Mouse (Mus musculus) stomach, embryonic 14.5 days (tissue): Measurements from ENCODE around the gene Alk. TPM values are rescaled to one million over a fixed set of nuclear protein-coding genes. Genes with fewer than 3 reads are reported as not detected.

ENCODE experiments used
- ATAC-seq: fragments of 200-750 bp; cut with Nextera tagmentation; 2 replicates; pipeline ENCODE4 v1.8.0; 2017; ENCODE audit warnings: low read depth, moderate TSS enrichment; ENCODE audit not compliant: insufficient number of reproducible peaks, insufficient read depth, low FRiP score
- H3K27ac ChIP-seq: fragments of 300-500 bp; sonication (generic); 2 replicates; pipeline ENCODE4 v1.5.1; 2014; ENCODE audit warnings: mild to moderate bottlenecking, low read length, moderate library complexity, mixed read lengths
- H3K27me3 ChIP-seq: fragments of 300-500 bp; sonication (generic); 2 replicates; pipeline ENCODE4 v1.6.1; 2014; ENCODE audit warnings: low read length, control low read depth, mixed read lengths; ENCODE audit not compliant: control insufficient read depth, insufficient read depth
- H3K36me3 ChIP-seq: fragments of 300-500 bp; sonication (generic); 2 replicates; pipeline ENCODE4 v1.6.1; 2014; ENCODE audit warnings: mild to moderate bottlenecking, control low read depth, low read length, moderate library complexity, mixed read lengths; ENCODE audit not compliant: control insufficient read depth, insufficient read depth
- H3K4me1 ChIP-seq: fragments of 300-500 bp; sonication (generic); 2 replicates; pipeline ENCODE4 v1.6.1; 2014; ENCODE audit warnings: low read length, control low read depth, mixed read lengths; ENCODE audit not compliant: control insufficient read depth, insufficient read depth
- H3K4me2 ChIP-seq: fragments of 300-500 bp; sonication (generic); replicated peaks from 2 replicates; pipeline ENCODE4 v1.6.1; 2014; ENCODE audit warnings: low read depth, low read length, control low read depth
- H3K4me3 ChIP-seq: fragments of 300-500 bp; sonication (generic); 2 replicates; pipeline ENCODE4 v1.5.1; 2014; ENCODE audit warnings: low read depth, low read length, control low read depth
- H3K9ac ChIP-seq: fragments of 300-500 bp; sonication (generic); replicated peaks from 2 replicates; pipeline ENCODE4 v1.6.1; 2014; ENCODE audit warnings: low read depth, mild to moderate bottlenecking, control low read depth, low read length, moderate library complexity, mixed read lengths
- H3K9me3 ChIP-seq: fragments of 300-500 bp; sonication (generic); 2 replicates; pipeline ENCODE4 v1.6.1; 2016; ENCODE audit warnings: low read depth, low read length, control low read depth; ENCODE audit not compliant: control insufficient read depth
- WGBS: fragments of 180-500 bp; shearing (Covaris S2); extraction: QIAGEN DNeasy Blood & Tissue Kit; methylation state at CpG from one replicate; pipeline ENCODE4 v1.1.7; 2014; 5-methylcytosine and 5-hydroxymethylcytosine counted together
- polyA plus RNA-seq: library from polyadenylated mRNA; unstranded; fragments of >200 nt; fragmentation: Nextera tagmentation; extraction: Ambion mirVana; gene quantifications from 2 replicates; pipeline ENCODE4 v1.2.1, GENCODE M21; 2014

The Alk gene
- polyA plus RNA-seq, 1 experiment from 2014 or later = 2.1 TPM

- no peaks in the 10 kb centered on the region for H3K36me3 ChIP-seq
- no peak for ATAC-seq
- no peaks in the 10 kb centered on the region for H3K9me3 ChIP-seq
- no peak overlapping the region for H3K27ac ChIP-seq
- no peak overlapping the region for H3K9ac ChIP-seq
- whole genome bisulfite sequencing = 75% methylated on average over 4 of the region's 4 CpGs
- H3K27me3 ChIP-seq = no peaks in the 10 kb centered on the region
- no peak overlapping the region for H3K4me2 ChIP-seq
- no peaks in the 10 kb centered on the region for H3K4me1 ChIP-seq
- no peak overlapping the region for H3K4me3 ChIP-seq
Measured at GRCm38 (mm10) chr17:72251554-72251953, 352.9 kb downstream of the Alk start.

- H3K27ac ChIP-seq = no peak overlapping the region
- no peak overlapping the region for H3K4me3 ChIP-seq
- no peak overlapping the region for H3K4me2 ChIP-seq
- no peaks in the 10 kb centered on the region for H3K36me3 ChIP-seq
- H3K27me3 ChIP-seq = no peaks in the 10 kb centered on the region
- no peaks in the 10 kb centered on the region for H3K4me1 ChIP-seq
- ATAC-seq = no peak
- no peaks in the 10 kb centered on the region for H3K9me3 ChIP-seq
- no peak overlapping the region for H3K9ac ChIP-seq
- 58% methylated on average over 7 of the region's 7 CpGs for WGBS
Measured at GRCm38 (mm10) chr17:72250482-72251405, 353.7 kb downstream of the Alk start.

DNA sequence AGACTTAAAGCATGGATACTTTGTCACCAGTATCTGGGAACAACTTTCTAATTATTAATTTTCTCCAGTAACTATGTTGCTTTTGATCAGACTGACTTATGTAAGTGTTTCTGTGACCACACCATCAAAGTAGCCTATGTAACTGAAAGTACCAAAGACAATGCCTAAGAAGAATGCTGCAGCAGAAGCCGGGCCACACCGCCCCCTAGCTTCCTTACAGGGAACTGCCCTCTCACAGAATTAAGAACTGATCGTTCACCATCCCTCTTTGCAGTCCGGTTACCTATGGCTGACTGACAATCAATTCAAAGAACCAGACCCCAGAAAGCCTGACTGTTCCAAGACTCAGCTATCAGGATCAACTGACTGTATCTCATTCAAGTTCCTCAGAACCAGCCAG, 362.4 kb downstream of the Alk start:
- Histone ChIP-seq H3K9ac (no peak overlapping the region), H3K4me3 (no peak overlapping the region), H3K4me2 (no peak overlapping the region), H3K27me3 (0 out of 2 replicates have a peak, but pooled peaks cover 2% of the 10 kb centered on the region), H3K36me3 (no peaks in the 10 kb centered on the region), H3K4me1 (no peaks in the 10 kb centered on the region), H3K9me3 (peaks cover 4% of the 10 kb centered on the region; the same call in 1 of the 2 replicates), H3K27ac (no peak overlapping the region)
- no peak for ATAC-seq
- 50% methylated on average over 4 of the region's 4 CpGs for WGBS

- WGBS = 74% methylated on average over 1 of the region's 1 CpGs
- Histone ChIP-seq H3K9me3 (peaks cover 4% of the 10 kb centered on the region; the same call in 1 of the 2 replicates), H3K27me3 (no peaks in the 10 kb centered on the region), H3K4me1 (no peaks in the 10 kb centered on the region), H3K9ac (no peak overlapping the region), H3K36me3 (no peaks in the 10 kb centered on the region), H3K27ac (no peak overlapping the region), H3K4me2 (no peak overlapping the region), H3K4me3 (no peak overlapping the region)
- no peak for ATAC-seq
Measured at GRCm38 (mm10) chr17:72237315-72237714, 367.1 kb downstream of the Alk start.

DNA sequence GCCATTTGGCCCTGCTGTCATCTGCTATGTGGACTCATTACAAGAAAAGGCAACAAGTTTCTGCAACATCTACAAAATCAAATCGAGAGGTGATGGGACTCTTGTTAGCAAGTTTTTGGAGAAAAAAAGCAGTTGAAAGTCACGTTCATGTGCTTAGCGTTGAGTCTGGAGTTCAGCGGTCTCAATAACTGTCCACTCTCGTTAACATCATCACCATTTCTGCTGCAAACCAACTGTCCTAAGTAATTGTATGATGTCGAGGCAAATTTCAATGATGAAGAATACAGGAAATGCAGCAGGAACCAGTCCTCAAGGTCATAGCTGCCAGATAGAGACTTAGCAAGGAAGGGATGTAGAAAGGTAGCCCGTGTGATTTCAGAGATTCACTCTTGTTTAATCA, 373.5 kb downstream of the Alk start:
- Histone ChIP-seq H3K4me1 (no peaks in the 10 kb centered on the region), H3K9me3 (no peaks in the 10 kb centered on the region), H3K9ac (no peak overlapping the region), H3K4me2 (no peak overlapping the region), H3K36me3 (no peaks in the 10 kb centered on the region), H3K27me3 (no peaks in the 10 kb centered on the region), H3K27ac (no peak overlapping the region), H3K4me3 (no peak overlapping the region)
- 86% methylated on average over 7 of the region's 7 CpGs for WGBS
- ATAC-seq = no peak

GRCm38 (mm10) chr17:72218816-72219215, 385.6 kb downstream of the Alk start:
- Histone ChIP-seq H3K27ac (no peak overlapping the region), H3K4me2 (no peak overlapping the region), H3K9me3 (no peaks in the 10 kb centered on the region), H3K36me3 (no peaks in the 10 kb centered on the region), H3K4me3 (no peak overlapping the region), H3K4me1 (no peaks in the 10 kb centered on the region), H3K27me3 (no peaks in the 10 kb centered on the region), H3K9ac (no peak overlapping the region)
- no peak for ATAC-seq
- WGBS = 82% methylated on average over 3 of the region's 3 CpGs

- Histone ChIP-seq H3K36me3 (no peaks in the 10 kb centered on the region), H3K9ac (no peak overlapping the region), H3K9me3 (no peaks in the 10 kb centered on the region), H3K4me2 (no peak overlapping the region), H3K27ac (no peak overlapping the region), H3K4me1 (no peaks in the 10 kb centered on the region), H3K4me3 (no peak overlapping the region), H3K27me3 (no peaks in the 10 kb centered on the region)
- no peak for ATAC-seq
- WGBS = 76% methylated on average over 6 of the region's 6 CpGs
Measured at GRCm38 (mm10) chr17:72197576-72197975, 406.9 kb downstream of the Alk start.

- no peaks in the 10 kb centered on the region for H3K36me3 ChIP-seq
- no peak overlapping the region for H3K4me2 ChIP-seq
- 33% methylated on average over 12 of the region's 12 CpGs for WGBS
- no peaks in the 10 kb centered on the region for H3K4me1 ChIP-seq
- no peak overlapping the region for H3K9ac ChIP-seq
- ATAC-seq = no peak
- no peaks in the 10 kb centered on the region for H3K9me3 ChIP-seq
- H3K4me3 ChIP-seq = no peak overlapping the region
- no peaks in the 10 kb centered on the region for H3K27me3 ChIP-seq
- no peak overlapping the region for H3K27ac ChIP-seq
Measured at GRCm38 (mm10) chr17:72194976-72195650, 409.3 kb downstream of the Alk start.
